Mouse (Mus musculus) c-Kit-positive CD71-negative TER-119-negative erythroid progenitor cells, embryonic 14.5 days (primary cell): ENCODE measurements at regions not wholly inside any gene's neighbourhood (a gene's known extent, or its start where the extent isn't known, plus 50 kb on each side); places are given as distances from the start of the nearest gene placed in this dataset.

Experiments
- DNase-seq: peaks from one replicate; pipeline ENCODE4 v3.0.0-alpha.2; 2013; ENCODE audit warnings: low read depth

GRCm38 (mm10) chr9:98091105-98091504 lies 58.1 kb upstream of the Clstn2 start:
- DNase-seq, result no peak

GRCm38 (mm10) chr9:98095064-98095790 lies 62.2 kb upstream of the Clstn2 start:
- no peak for DNase-seq

GRCm38 (mm10) chr9:98123390-98123789 lies 90.4 kb upstream of the Clstn2 start:
- no peak for DNase-seq

GRCm38 (mm10) chr9:98129596-98129995 lies 96.6 kb upstream of the Clstn2 start:
- no peak for DNase-seq

- DNase-seq, result no peak
Measured at GRCm38 (mm10) chr9:98130849-98131248, 97.9 kb upstream of the Clstn2 start.

- DNase-seq, result no peak
Measured at GRCm38 (mm10) chr9:98140546-98140945, 107.6 kb upstream of the Clstn2 start.

- DNase-seq, result no peak
Measured at GRCm38 (mm10) chr9:98142121-98142520, 109.1 kb upstream of the Clstn2 start.

- no peak for DNase-seq
Measured at GRCm38 (mm10) chr9:98146901-98147300, 113.9 kb upstream of the Clstn2 start.

GRCm38 (mm10) chr9:98158421-98158820 lies 125.4 kb upstream of the Clstn2 start:
- no peak for DNase-seq

GRCm38 (mm10) chr9:98164489-98164888 lies 122.7 kb upstream of the Nmnat3 start:
- no peak for DNase-seq

- no peak for DNase-seq
Measured at GRCm38 (mm10) chr9:98174056-98174455, 113.2 kb upstream of the Nmnat3 start.

GRCm38 (mm10) chr9:98176701-98177380 lies 110.4 kb upstream of the Nmnat3 start:
- DNase-seq, result no peak

- DNase-seq, result no peak
Measured at GRCm38 (mm10) chr9:98180766-98181165, 106.5 kb upstream of the Nmnat3 start.

GRCm38 (mm10) chr9:98186757-98187300 lies 100.4 kb upstream of the Nmnat3 start:
- DNase-seq, result no peak

GRCm38 (mm10) chr9:98194356-98194755 lies 92.9 kb upstream of the Nmnat3 start:
- DNase-seq, result no peak

GRCm38 (mm10) chr9:98218824-98219223 lies 68.4 kb upstream of the Nmnat3 start:
- no peak for DNase-seq

GRCm38 (mm10) chr9:98220367-98220766 lies 66.9 kb upstream of the Nmnat3 start:
- no peak for DNase-seq

- no peak for DNase-seq
Measured at GRCm38 (mm10) chr9:98221766-98222165, 65.5 kb upstream of the Nmnat3 start.

GRCm38 (mm10) chr9:98228226-98228625 lies 59.0 kb upstream of the Nmnat3 start:
- DNase-seq, result no peak

- no peak for DNase-seq
Measured at GRCm38 (mm10) chr9:98228907-98229306, 58.3 kb upstream of the Nmnat3 start.

- peak; percentile 16 for DNase-seq
Measured at GRCm38 (mm10) chr9:98234731-98235130, 52.5 kb upstream of the Nmnat3 start.
